Mouse (Mus musculus) myocyte (in vitro differentiated cells): Measurements from ENCODE around the gene Zfhx3. TPM values are rescaled to one million over a fixed set of nuclear protein-coding genes. Genes with fewer than 3 reads are reported as not detected.

Experiments
- H3K27me3 ChIP-seq: one replicate; pipeline ENCODE4 v1.6.1; 2011; ENCODE audit not compliant: control insufficient read depth, insufficient read depth, insufficient read length
- H3K36me3 ChIP-seq: one replicate; pipeline ENCODE4 v1.6.1; 2011; ENCODE audit not compliant: control insufficient read depth, insufficient read depth
- H3K4me2 ChIP-seq: one replicate; pipeline ENCODE4 v1.6.1; 2011; ENCODE audit warnings: low read depth, control low read depth
- H3K4me3 ChIP-seq: one replicate; pipeline ENCODE4 v1.5.1; 2011; ENCODE audit warnings: mild to moderate bottlenecking, control low read depth, moderate library complexity
- H3K79me2 ChIP-seq: one replicate; pipeline ENCODE4 v1.6.1; 2011; ENCODE audit not compliant: control insufficient read depth, insufficient read depth
- H3ac ChIP-seq: one replicate; pipeline ENCODE4 v1.6.1; 2011; ENCODE audit not compliant: control insufficient read depth, insufficient read length
- CEBPB ChIP-seq: IDR thresholded peaks from 2 replicates; pipeline ENCODE4 v1.6.1; 2011; ENCODE audit warnings: mild to moderate bottlenecking, moderate library complexity; ENCODE audit not compliant: poor library complexity, insufficient read depth, severe bottlenecking
- E2F4 ChIP-seq: IDR thresholded peaks from one replicate; pipeline ENCODE4 v1.6.1; 2011; ENCODE audit warnings: mild to moderate bottlenecking, control low read depth, moderate library complexity; ENCODE audit not compliant: insufficient read depth
- MAX ChIP-seq: IDR thresholded peaks from one replicate; pipeline ENCODE4 v1.6.1; 2011; ENCODE audit warnings: low read depth, mild to moderate bottlenecking, control low read depth
- MYOD1 ChIP-seq, 3 experiments: IDR thresholded peaks; one replicate each; pipeline ENCODE4 v1.6.1; 2011; ENCODE audit warnings: control low read depth in 2 of 3, low read depth in 2 of 3, mild to moderate bottlenecking in 2 of 3, moderate library complexity in 1 of 3; ENCODE audit not compliant: insufficient read length in 2 of 3, control insufficient read depth in 1 of 3
- MYOG ChIP-seq, 3 experiments: IDR thresholded peaks; one replicate each; pipeline ENCODE4 v1.6.1; 2011; ENCODE audit warnings: control low read depth in 2 of 3, low read depth in 2 of 3, mild to moderate bottlenecking in 2 of 3; ENCODE audit not compliant: insufficient read length in 2 of 3, control insufficient read depth in 1 of 3, insufficient read depth in 1 of 3
- POLR2A ChIP-seq: IDR thresholded peaks from one replicate; pipeline ENCODE4 v1.6.1; 2011; ENCODE audit warnings: low read depth, mild to moderate bottlenecking, control low read depth, moderate library complexity; ENCODE audit not compliant: insufficient read length
- POLR2AphosphoS2 ChIP-seq: IDR thresholded peaks from one replicate; pipeline ENCODE4 v1.6.1; 2011; ENCODE audit warnings: low read depth, control low read depth; ENCODE audit not compliant: insufficient read length
- REST ChIP-seq: IDR thresholded peaks from one replicate; pipeline ENCODE4 v1.6.1; 2011; ENCODE audit warnings: mild to moderate bottlenecking, control low read depth, moderate library complexity; ENCODE audit not compliant: insufficient read depth, insufficient read length
- SRF ChIP-seq: IDR thresholded peaks from one replicate; pipeline ENCODE4 v1.6.1; 2011; ENCODE audit warnings: low read depth; ENCODE audit not compliant: control insufficient read depth, insufficient read length
- TCF12 ChIP-seq: IDR thresholded peaks from one replicate; pipeline ENCODE4 v1.6.1; 2011; ENCODE audit warnings: mild to moderate bottlenecking, control low read depth; ENCODE audit not compliant: poor library complexity, insufficient read depth, severe bottlenecking
- TCF3 ChIP-seq: IDR thresholded peaks from one replicate; pipeline ENCODE4 v1.6.1; 2011; ENCODE audit warnings: low read depth, control low read depth; ENCODE audit not compliant: insufficient read length
- USF1 ChIP-seq: IDR thresholded peaks from one replicate; pipeline ENCODE4 v1.6.1; 2011; ENCODE audit warnings: low read depth, mild to moderate bottlenecking, control low read depth, moderate library complexity
- polyA plus RNA-seq: library from polyadenylated mRNA; unstranded; fragments of >200 nt; fragmentation: generic; extraction: Trizol; gene quantifications from one replicate; pipeline ENCODE4 v1.2.1, GENCODE M21; 2012; ENCODE audit warnings: missing spikeins

The Zfhx3 gene
- polyA plus RNA-seq, 1 experiment: 3.0 TPM

- H3K27me3 ChIP-seq: no peaks in the 10 kb centered on the region
- peak overlapping the region; percentile 79 for H3K4me2 ChIP-seq
- TF ChIP-seq CEBPB (peak; percentile 69; the same call in 1 of the 2 replicates), TCF12 (no peak), E2F4 (no peak), POLR2AphosphoS2 (no peak)
Observed at GRCm38 (mm10) chr8:108707576-108708281, 765.3 kb downstream of the Zfhx3 start.

GRCm38 (mm10) chr8:108708833-108709387 lies 766.5 kb downstream of the Zfhx3 start:
- TF ChIP-seq MAX: no peak

More at GRCm38 (mm10) chr8:108707576-108708281, 765.3 kb downstream of the Zfhx3 start:
- Histone ChIP-seq H3ac (no peak overlapping the region), H3K4me3 (no peak overlapping the region), H3K36me3 (no peaks in the 10 kb centered on the region), H3K79me2 (peaks cover 62% of the 10 kb centered on the region)

GRCm38 (mm10) chr8:108709441-108709840 lies 767.0 kb downstream of the Zfhx3 start:
- H3K79me2 ChIP-seq: peaks cover 72% of the 10 kb centered on the region
- no peak overlapping the region for H3K4me3 ChIP-seq
- no peaks in the 10 kb centered on the region for H3K36me3 ChIP-seq
- TF ChIP-seq TCF3: no peak
- H3K4me2 ChIP-seq: peak overlapping the region; percentile 79
- no peaks in the 10 kb centered on the region for H3K27me3 ChIP-seq
- no peak overlapping the region for H3ac ChIP-seq

More at GRCm38 (mm10) chr8:108708833-108709387, 766.5 kb downstream of the Zfhx3 start:
- Histone ChIP-seq H3K4me2 (peak overlapping the region; percentile 79), H3ac (no peak overlapping the region), H3K79me2 (peaks cover 67% of the 10 kb centered on the region), H3K27me3 (no peaks in the 10 kb centered on the region), H3K36me3 (no peaks in the 10 kb centered on the region), H3K4me3 (no peak overlapping the region)

GRCm38 (mm10) chr8:108709928-108710606 lies 767.6 kb downstream of the Zfhx3 start:
- Histone ChIP-seq H3K27me3 (no peaks in the 10 kb centered on the region), H3K36me3 (no peaks in the 10 kb centered on the region), H3K4me2 (peak overlapping the region; percentile 91), H3K4me3 (no peak overlapping the region), H3ac (no peak overlapping the region), H3K79me2 (peaks cover 73% of the 10 kb centered on the region)
- TF ChIP-seq MAX (no peak), POLR2AphosphoS2 (no peak), TCF12 (no peak), CEBPB (no peak), USF1 (no peak), POLR2A (no peak), TCF3 (no peak), MYOD1 (IDR thresholded peaks at IDR 0.05; ENCODE audit: control insufficient read depth in 1 of 3, insufficient read length in 2 of 3, low read depth in 2 of 3) (no peak), E2F4 (no peak), MYOG (IDR thresholded peaks at IDR 0.05; ENCODE audit: control insufficient read depth in 1 of 3, insufficient read depth in 1 of 3, insufficient read length in 2 of 3, low read depth in 2 of 3) (no peak), SRF (no peak), REST (no peak)

- Histone ChIP-seq H3K4me2 (peak overlapping the region; percentile 91), H3K4me3 (no peak overlapping the region), H3K79me2 (peaks cover 72% of the 10 kb centered on the region), H3K36me3 (no peaks in the 10 kb centered on the region), H3K27me3 (no peaks in the 10 kb centered on the region), H3ac (no peak overlapping the region)
- TF ChIP-seq REST (no peak), MAX (no peak), TCF3 (no peak), SRF (no peak), MYOD1 (IDR thresholded peaks at IDR 0.05; ENCODE audit: control insufficient read depth in 1 of 3, insufficient read length in 2 of 3, low read depth in 2 of 3) (no peak), POLR2AphosphoS2 (no peak), CEBPB (no peak), E2F4 (no peak), TCF12 (no peak), MYOG (IDR thresholded peaks at IDR 0.05; ENCODE audit: control insufficient read depth in 1 of 3, insufficient read depth in 1 of 3, insufficient read length in 2 of 3, low read depth in 2 of 3) (no peak), POLR2A (no peak), USF1 (no peak)
Observed at GRCm38 (mm10) chr8:108710607-108711489, 768.4 kb downstream of the Zfhx3 start.
